In the genomic region with DNA sequence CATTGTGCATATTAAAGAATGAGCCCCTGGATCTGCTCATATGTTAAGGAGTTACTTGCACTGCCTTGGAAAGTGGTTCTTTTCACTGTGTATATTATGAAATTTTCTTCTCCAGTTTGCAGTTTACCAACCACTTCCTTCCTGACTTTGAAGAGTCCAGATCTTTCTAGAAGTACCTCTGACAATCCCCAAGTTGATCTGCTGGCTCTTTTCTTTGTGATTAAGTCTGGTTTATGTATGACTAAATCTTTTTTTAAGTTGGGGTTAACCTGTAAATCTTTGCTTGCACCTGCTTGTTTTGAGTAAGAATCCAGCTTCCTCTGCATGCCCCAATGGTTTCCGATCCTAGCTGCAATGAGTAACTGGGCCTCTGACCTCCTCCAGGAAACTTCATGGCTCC, we compare ENCODE assay signal across 34 mouse cellular contexts. TPM values are rescaled to one million over a fixed set of nuclear protein-coding genes. Genes with fewer than 3 reads are reported as not detected.
A peak's percentile ranks its signal among the peaks of the same experiment; 100 is the strongest.
DNase-seq lines count a peak whose midpoint lies in the region; ATAC-seq and TF ChIP-seq lines count a peak whose summit lies in the region.
"Had no signal": no experiment of that assay in that cellular context is flagged by ENCODE, and none has a peak within 500 bp of the region (broad histone marks: within the 10 kb centered on the region; RNA-seq: fewer than 3 reads in every experiment).

No protein-coding gene starts in this region.

- no peaks in the 10 kb centered on the region for H3K27me3 ChIP-seq in liver, postnatal 0 days (ENCODE audit: insufficient read depth, low read length)
- H3K27me3 ChIP-seq in limb, embryonic 10.5 days (ENCODE audit: low read depth, poor library complexity, severe bottlenecking), result no peaks in the 10 kb centered on the region
- H3K27me3 ChIP-seq: embryonic facial prominence, embryonic 12.5 days; heart, embryonic 15.5 days; hindbrain, embryonic 15.5 days; limb, embryonic 12.5 days; lung, embryonic 15.5 days; neural tube, embryonic 15.5 days had no signal

- H3K36me3 ChIP-seq in liver, postnatal 0 days (replicated peaks; ENCODE audit: insufficient read depth, low read length), result peaks cover 50% of the 10 kb centered on the region
- H3K36me3 ChIP-seq in limb, embryonic 10.5 days, result no peaks in the 10 kb centered on the region
- H3K36me3 ChIP-seq: embryonic facial prominence, embryonic 12.5 days; heart, embryonic 15.5 days; hindbrain, embryonic 15.5 days; limb, embryonic 12.5 days; lung, embryonic 15.5 days; midbrain, embryonic 10.5 days; neural tube, embryonic 15.5 days had no signal

- intact Hi-C loops in gastrocnemius, postnatal 14 days (cut with DNase I; ENCODE audit: low total_unique reads), result no loop called here

- H3K4me3 ChIP-seq in liver, postnatal 0 days (ENCODE audit: low read depth, low read length), result no peak overlapping the region
- H3K4me3 ChIP-seq in limb, embryonic 10.5 days, result no peak overlapping the region
- H3K4me3 ChIP-seq: embryonic facial prominence, embryonic 12.5 days; heart, embryonic 15.5 days; hindbrain, embryonic 15.5 days; layer of hippocampus, adult 2 months; limb, embryonic 12.5 days; lung, embryonic 15.5 days; midbrain, embryonic 10.5 days; myocyte; neural tube, embryonic 15.5 days had no signal

- WGBS in liver, postnatal 0 days (ENCODE audit: insufficient replicate concordance), result 60% methylated on average over 1 of the region's 1 CpGs
- 79% methylated on average over 1 of the region's 1 CpGs for WGBS in limb, embryonic 10.5 days

- H3K9ac ChIP-seq in liver, postnatal 0 days (replicated peaks), result no peak overlapping the region
- H3K9ac ChIP-seq: embryonic facial prominence, embryonic 12.5 days; forebrain, postnatal 0 days; heart, embryonic 15.5 days; hindbrain, embryonic 15.5 days; limb, embryonic 12.5 days; liver, embryonic 14.5 days; lung, embryonic 15.5 days; neural tube, embryonic 15.5 days had no signal

- H3K4me1 ChIP-seq in liver, postnatal 0 days (ENCODE audit: insufficient read depth), result peaks cover 20% of the 10 kb centered on the region; the same call in 1 of the 2 replicates
- no peaks in the 10 kb centered on the region for H3K4me1 ChIP-seq in limb, embryonic 10.5 days
- H3K4me1 ChIP-seq: embryonic facial prominence, embryonic 12.5 days; heart, embryonic 15.5 days; lung, embryonic 15.5 days had no signal

- no peak for TF ChIP-seq EP300 in liver, postnatal 0 days (IDR thresholded peaks at IDR 0.05; ENCODE audit: low read depth)

- no peak for ATAC-seq in liver, postnatal 0 days
- ATAC-seq in activated CD4-positive, CD25-positive, alpha-beta regulatory T cell, adult 4 months, result peak; percentile 28
- ATAC-seq in inflammation-experienced regulatory T-cells, adult 6 months, result peak; percentile 54
- ATAC-seq: forebrain, postnatal 0 days; intestine, postnatal 0 days; midbrain, embryonic 16.5 days had no signal

- no peak overlapping the region for H3K4me2 ChIP-seq in liver, postnatal 0 days (ENCODE audit: low read depth, low read length)
- H3K4me2 ChIP-seq: embryonic facial prominence, embryonic 12.5 days; heart, embryonic 15.5 days; hindbrain, embryonic 15.5 days; limb, embryonic 12.5 days; lung, embryonic 15.5 days; neural tube, embryonic 15.5 days had no signal

- no peak for DNase-seq in liver, postnatal 0 days
- DNase-seq in liver, result no peak
- DNase-seq in CD4-positive helper T cell, adult 2 months (ENCODE audit: low read depth, low spot score), result peak; percentile 68
- DNase-seq in limb, embryonic 10.5 days (ENCODE audit: low spot score), result no peak
- DNase-seq in gastrocnemius, postnatal 14 days, result no peak
- DNase-seq: adrenal gland, postnatal 25 days; cerebellum, adult 11 months; cerebellum, postnatal 10 days; forebrain, postnatal 0 days; gastrocnemius, postnatal 36 days; heart, postnatal 4 days; kidney, postnatal 14 days; layer of hippocampus, postnatal 36 days; thymus, postnatal 25 days had no signal

- TF ChIP-seq CTCF in liver, postnatal 0 days (IDR thresholded peaks at IDR 0.05; ENCODE audit: low read depth), result no peak

- H3K9me3 ChIP-seq in liver, postnatal 0 days (ENCODE audit: low read length), result no peaks in the 10 kb centered on the region
- no peaks in the 10 kb centered on the region for H3K9me3 ChIP-seq in limb, embryonic 10.5 days (replicated peaks)
- H3K9me3 ChIP-seq: embryonic facial prominence, embryonic 12.5 days; heart, embryonic 15.5 days; hindbrain, embryonic 15.5 days; limb, embryonic 12.5 days; lung, embryonic 15.5 days; midbrain, embryonic 10.5 days; neural tube, embryonic 15.5 days had no signal

- H3K27ac ChIP-seq in liver, postnatal 0 days (ENCODE audit: low read depth), result peak overlapping the region; percentile 51; the same call in 1 of the 2 replicates
- H3K27ac ChIP-seq in limb, embryonic 10.5 days, result no peak overlapping the region
- H3K27ac ChIP-seq: embryonic facial prominence, embryonic 12.5 days; heart, embryonic 15.5 days; hindbrain, embryonic 15.5 days; layer of hippocampus, adult 2 months; limb, embryonic 12.5 days; liver, embryonic 14.5 days; lung, embryonic 15.5 days; macrophage; midbrain, embryonic 10.5 days; neural tube, embryonic 15.5 days had no signal

RNA-seq across cellular contexts. Expression of a gene that starts 6.8 kb away (rescaled TPM):
- polyA plus RNA-seq in liver, postnatal 0 days (2015; fragmentation: Nextera tagmentation; extraction: Ambion mirVana), result 167 and 193 TPM in 2 replicates
- under 1 TPM; 0.37 to 0.41 TPM for polyA plus RNA-seq in activated CD4-positive, CD25-positive, alpha-beta regulatory T cell, adult 4 months (2017; shearing (Covaris generic))
- polyA plus RNA-seq in inflammation-experienced regulatory T-cells, adult 6 months (2017; shearing (Covaris generic)), result 1 to 10 TPM in 1 of 3 experiments, not detected in 2; 1.0 TPM
- 1.9 and 3.9 TPM in 2 replicates for polyA plus RNA-seq in limb, embryonic 10.5 days (2016; fragmentation: Nextera tagmentation; extraction: Ambion mirVana)
- total RNA-seq in gastrocnemius, postnatal 14 days (2021), result 10 to 100 TPM in 1 of 2 experiments, 1 to 10 TPM in 1; 7.8 to 12.7 TPM
- polyA plus RNA-seq: C2C12 had no signal

RNA-seq across cellular contexts. Expression of a gene that starts 55.2 kb away (rescaled TPM):
- polyA plus RNA-seq in liver, postnatal 0 days (2015; fragmentation: Nextera tagmentation; extraction: Ambion mirVana), result not detected in 2 replicates
- polyA plus RNA-seq in activated CD4-positive, CD25-positive, alpha-beta regulatory T cell, adult 4 months (2017; shearing (Covaris generic)), result not detected
- polyA plus RNA-seq in inflammation-experienced regulatory T-cells, adult 6 months (2017; shearing (Covaris generic)), result not detected
- not detected in 2 replicates for polyA plus RNA-seq in limb, embryonic 10.5 days (2016; fragmentation: Nextera tagmentation; extraction: Ambion mirVana)
- not detected for total RNA-seq in gastrocnemius, postnatal 14 days (2021)
- total RNA-seq: adrenal gland, postnatal 25 days; forebrain, postnatal 0 days; gastrocnemius, postnatal 36 days; heart, adult 8-10 months; heart, postnatal 4 days; layer of hippocampus, adult 2 months; layer of hippocampus, postnatal 36 days; left cerebral cortex, postnatal 10 days had no signal
- polyA plus RNA-seq: C2C12; embryonic facial prominence, embryonic 12.5 days; forebrain, embryonic 11.5 days; forebrain, postnatal 0 days; heart, embryonic 15.5 days; hindbrain, embryonic 15.5 days; intestine, postnatal 0 days; limb, embryonic 12.5 days; liver, embryonic 14.5 days; lung, embryonic 15.5 days; macrophage; midbrain, embryonic 10.5 days; midbrain, embryonic 16.5 days; myocyte; neural tube, embryonic 15.5 days; small intestine, adult 2 months had no signal

Comparison
In these comparisons a context has a peak if more than half of its experiments do, and no peak if none do; other contexts are left out.
1. RNA of a gene that starts 6.8 kb away (polyA plus RNA-seq): 167 to 193 TPM in liver, postnatal 0 days; 1.9 to 3.9 TPM in limb, embryonic 10.5 days, 0.37 to 0.41 TPM in activated CD4-positive, CD25-positive, alpha-beta regulatory T cell, adult 4 months and 1.0 TPM in inflammation-experienced regulatory T-cells, adult 6 months; every median in the first group is over 10 times any median in the second.